In genomic region chr6:146949682-146950453, GRCm38 (mm10) we compare ENCODE assay signal across 26 mouse cellular contexts. TPM values are rescaled to one million over a fixed set of nuclear protein-coding genes. Genes with fewer than 3 reads are reported as not detected.
DNase-seq lines count a peak whose midpoint lies in the region; ATAC-seq lines count a peak whose summit lies in the region.
"Had no signal": no experiment of that assay in that cellular context is flagged by ENCODE, and none has a peak within 500 bp of the region (broad histone marks: within the 10 kb centered on the region; RNA-seq: fewer than 3 reads in every experiment).

No protein-coding gene starts in this region.

- DNase-seq in heart, postnatal 4 days = no peak
- DNase-seq in limb, embryonic 10.5 days (ENCODE audit: low spot score) = no peak
- DNase-seq in MN1 (ENCODE audit: low spot score) = peak; percentile 12
- no peak for DNase-seq in adrenal gland, postnatal 10 days
- no peak for DNase-seq in ovary, postnatal 14 days (ENCODE audit: low spot score)
- DNase-seq: adrenal gland, postnatal 25 days; B cell, adult 2 months; cerebellum, adult 8-10 months; cerebellum, postnatal 25 days; gastrocnemius, postnatal 10 days; heart, postnatal 10 days had no signal

- 44% methylated on average over 10 of the region's 10 CpGs for WGBS in heart, embryonic 13.5 days
- WGBS in limb, embryonic 13.5 days = 66% methylated on average over 10 of the region's 10 CpGs
- 87% methylated on average over 10 of the region's 10 CpGs for WGBS in limb, embryonic 10.5 days

- H3K4me2 ChIP-seq in heart, embryonic 13.5 days = no peak overlapping the region
- no peak overlapping the region for H3K4me2 ChIP-seq in limb, embryonic 13.5 days (replicated peaks)
- H3K4me2 ChIP-seq: embryonic facial prominence, embryonic 12.5 days; forebrain, embryonic 15.5 days; hindbrain, embryonic 13.5 days had no signal

- no peaks in the 10 kb centered on the region for H3K9me3 ChIP-seq in heart, embryonic 13.5 days
- no peaks in the 10 kb centered on the region for H3K9me3 ChIP-seq in limb, embryonic 13.5 days
- no peaks in the 10 kb centered on the region for H3K9me3 ChIP-seq in limb, embryonic 10.5 days (replicated peaks)
- H3K9me3 ChIP-seq: embryonic facial prominence, embryonic 12.5 days; forebrain, embryonic 15.5 days; G1E; hindbrain, embryonic 13.5 days had no signal

- no peak for ATAC-seq in heart, embryonic 13.5 days (ENCODE audit: extremely low read depth, insufficient number of reproducible peaks, low FRiP score, low TSS enrichment)
- ATAC-seq in limb, embryonic 13.5 days (ENCODE audit: low FRiP score, low read depth) = no peak
- ATAC-seq in megakaryocyte-erythroid progenitor cell, adult 5-6 weeks (replicated peaks; ENCODE audit: low FRiP score, low TSS enrichment, poor library complexity, severe bottlenecking) = peak; percentile 45; the same call in 1 of the 2 replicates
- ATAC-seq: activated CD4-positive, CD25-positive, alpha-beta regulatory T cell, adult 4 months; CD4-positive, CD25-positive, alpha-beta regulatory T cell, adult 4 months; forebrain, embryonic 15.5 days; hindbrain, postnatal 0 days; Patski had no signal

- peak overlapping the region; percentile 32 for H3K27ac ChIP-seq in heart, embryonic 13.5 days (replicated peaks)
- peak overlapping the region; percentile 39; the same call in 1 of the 2 replicates for H3K27ac ChIP-seq in limb, embryonic 13.5 days
- H3K27ac ChIP-seq in limb, embryonic 10.5 days = no peak overlapping the region
- H3K27ac ChIP-seq: embryonic facial prominence, embryonic 12.5 days; forebrain, embryonic 15.5 days; hindbrain, embryonic 13.5 days; hindbrain, postnatal 0 days had no signal

- no peak overlapping the region for H3K4me3 ChIP-seq in heart, embryonic 13.5 days
- no peak overlapping the region for H3K4me3 ChIP-seq in limb, embryonic 13.5 days
- no peak overlapping the region for H3K4me3 ChIP-seq in limb, embryonic 10.5 days
- H3K4me3 ChIP-seq: embryonic facial prominence, embryonic 12.5 days; forebrain, embryonic 15.5 days; hindbrain, embryonic 13.5 days had no signal

- H3K4me1 ChIP-seq in heart, embryonic 13.5 days = peaks cover 77% of the 10 kb centered on the region
- H3K4me1 ChIP-seq in limb, embryonic 13.5 days = peaks cover 54% of the 10 kb centered on the region
- peaks cover 39% of the 10 kb centered on the region for H3K4me1 ChIP-seq in limb, embryonic 10.5 days

- no peaks in the 10 kb centered on the region for H3K36me3 ChIP-seq in heart, embryonic 13.5 days
- H3K36me3 ChIP-seq in limb, embryonic 13.5 days = no peaks in the 10 kb centered on the region
- H3K36me3 ChIP-seq in limb, embryonic 10.5 days = no peaks in the 10 kb centered on the region
- H3K36me3 ChIP-seq: embryonic facial prominence, embryonic 12.5 days; forebrain, embryonic 15.5 days; G1E; hindbrain, embryonic 13.5 days had no signal

- no peak overlapping the region for H3K9ac ChIP-seq in heart, embryonic 13.5 days
- H3K9ac ChIP-seq in limb, embryonic 13.5 days = no peak overlapping the region
- H3K9ac ChIP-seq: embryonic facial prominence, embryonic 12.5 days; forebrain, embryonic 15.5 days; hindbrain, embryonic 13.5 days had no signal

- no peaks in the 10 kb centered on the region for H3K27me3 ChIP-seq in heart, embryonic 13.5 days (replicated peaks)
- H3K27me3 ChIP-seq in limb, embryonic 13.5 days = no peaks in the 10 kb centered on the region
- H3K27me3 ChIP-seq in limb, embryonic 10.5 days (ENCODE audit: low read depth, poor library complexity, severe bottlenecking) = no peaks in the 10 kb centered on the region
- H3K27me3 ChIP-seq: embryonic facial prominence, embryonic 12.5 days; forebrain, embryonic 15.5 days; hindbrain, embryonic 13.5 days; Patski had no signal

RNA-seq across cellular contexts. Expression of gene 1700034J05Rik, which starts 4.4 kb away (rescaled TPM):
- 0.04 and 0.18 TPM in 2 replicates for polyA plus RNA-seq in heart, embryonic 13.5 days (2015; fragmentation: Nextera tagmentation; extraction: Ambion mirVana)
- total RNA-seq in heart, postnatal 4 days (2021) = not detected
- polyA plus RNA-seq in limb, embryonic 13.5 days (2015; fragmentation: Nextera tagmentation; extraction: Ambion mirVana) = 0.18 and 0.31 TPM in 2 replicates
- 0.14 and 0.23 TPM in 2 replicates for polyA plus RNA-seq in limb, embryonic 10.5 days (2016; fragmentation: Nextera tagmentation; extraction: Ambion mirVana)
- total RNA-seq in megakaryocyte-erythroid progenitor cell, adult 5-6 weeks (2014; fragmentation: Nextera tagmentation) = not detected in 2 replicates
- total RNA-seq in megakaryocyte-erythroid progenitor cell, adult 5-6 weeks (2017) = not detected in 2 replicates
- not detected for total RNA-seq in adrenal gland, postnatal 10 days (2021)
- total RNA-seq: adrenal gland, adult 18-20 months; adrenal gland, postnatal 25 days; gastrocnemius, postnatal 10 days; heart, adult 8-10 months; heart, postnatal 10 days; hematopoietic stem cell, adult 5-6 weeks; hindbrain, postnatal 0 days had no signal
- polyA plus RNA-seq: activated CD4-positive, CD25-positive, alpha-beta regulatory T cell, adult 4 months; CD4-positive, CD25-positive, alpha-beta regulatory T cell, adult 4 months; cortical plate, adult 2 months; forebrain, embryonic 15.5 days; G1E; hindbrain, embryonic 13.5 days; hindbrain, postnatal 0 days; Patski had no signal
